Mouse (Mus musculus) ES-E14 (cell line): ENCODE measurements around the gene Oard1.

Experiments
- CHD2 ChIP-seq: IDR thresholded peaks from 2 replicates; pipeline ENCODE4 v1.6.1; 2014; ENCODE audit warnings: mild to moderate bottlenecking, low read depth, low read length, inconsistent platforms
- MAFK ChIP-seq: IDR thresholded peaks from 2 replicates; pipeline ENCODE4 v1.6.1; 2014; ENCODE audit warnings: mild to moderate bottlenecking, low read depth, low read length, inconsistent platforms; ENCODE audit not compliant: insufficient read depth

DNA sequence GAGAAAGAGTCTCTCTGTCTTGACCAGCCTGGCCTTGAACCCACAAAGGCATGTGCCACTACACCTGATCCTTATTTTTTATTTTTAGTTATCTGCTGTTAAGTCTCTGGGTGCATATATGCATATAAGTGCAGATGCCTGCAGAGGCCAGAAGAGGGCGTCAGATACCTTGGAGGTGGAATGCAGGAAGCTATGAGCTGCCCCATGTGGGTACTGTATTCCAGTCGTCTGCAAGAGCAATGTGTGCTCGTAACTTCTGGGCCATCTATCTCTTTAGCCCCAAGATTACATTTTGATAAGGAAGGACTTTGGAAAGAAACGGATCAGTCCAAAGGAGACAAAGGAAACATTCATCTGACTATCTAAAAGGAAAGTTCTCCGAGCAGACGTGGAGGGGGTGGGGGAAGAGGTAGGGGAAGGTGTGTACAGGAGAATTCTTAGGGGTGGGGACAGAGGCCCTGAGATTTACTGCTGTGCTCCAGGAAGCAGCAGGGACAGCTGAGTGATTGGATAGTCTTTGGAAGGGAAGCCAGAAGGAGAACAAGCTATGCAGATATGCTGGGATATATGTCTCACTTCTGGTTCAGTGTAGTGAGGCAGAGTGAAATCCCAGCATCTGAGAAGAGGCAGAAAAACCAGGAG is 24.0 kb downstream of the Oard1 start:
- TF ChIP-seq MAFK (no peak), CHD2 (no peak)
